ENCODE assay signal across 22 mouse cellular contexts in genomic region chr1:180519520-180519919, GRCm38 (mm10). TPM values are rescaled to one million over a fixed set of nuclear protein-coding genes. Genes with fewer than 3 reads are reported as not detected.
A peak's percentile ranks its signal among the peaks of the same experiment; 100 is the strongest.
DNase-seq lines count a peak whose midpoint lies in the region; ATAC-seq and TF ChIP-seq lines count a peak whose summit lies in the region.
"Had no signal": no experiment of that assay in that cellular context is flagged by ENCODE, and none has a peak within 500 bp of the region (broad histone marks: within the 10 kb centered on the region; RNA-seq: fewer than 3 reads in every experiment).

No protein-coding gene starts in this region.

- in situ Hi-C loops in CH12.LX (cut with MboI; ENCODE audit: low pct_ligation_motif_present, low pct_unique_long_range_greater_than_20kb, low sequenced_read_pairs): no loop called here

- 90% methylated on average over 8 of the region's 8 CpGs for WGBS in embryonic facial prominence, embryonic 14.5 days
- 87% methylated on average over 8 of the region's 8 CpGs for WGBS in embryonic facial prominence, embryonic 10.5 days
- 88% methylated on average over 8 of the region's 8 CpGs for WGBS in stomach, embryonic 15.5 days

- dilution Hi-C loops in CH12.LX (cut with MboI; ENCODE audit: extremely low pct_ligation_motif_present, extremely low pct_unique_long_range_greater_than_20kb, low sequenced_read_pairs): no loop called here

- intact Hi-C loops in heart, postnatal 25 days (cut with DNase I): no loop called here

- TF ChIP-seq POLR2A in CH12.LX (IDR thresholded peaks at IDR 0.05; ENCODE audit: low read depth, low read length): peak; percentile 52

- H3K36me3 ChIP-seq in embryonic facial prominence, embryonic 14.5 days (ENCODE audit: control insufficient read depth, insufficient read depth, low read length): no peaks in the 10 kb centered on the region
- H3K36me3 ChIP-seq in embryonic facial prominence, embryonic 10.5 days (replicated peaks): no peaks in the 10 kb centered on the region
- H3K36me3 ChIP-seq in CH12.LX (replicated peaks in 1 of 2; ENCODE audit: control insufficient read depth in 1 of 2, insufficient read depth in 1 of 2, low read length in 1 of 2): peaks cover 0 to 15% of the 10 kb centered on the region in 2 experiments
- no peaks in the 10 kb centered on the region for H3K36me3 ChIP-seq in stomach, embryonic 15.5 days
- H3K36me3 ChIP-seq: forebrain, embryonic 12.5 days; G1E; heart, embryonic 15.5 days; hindbrain, embryonic 10.5 days had no signal

- no peaks in the 10 kb centered on the region for H3K9me3 ChIP-seq in embryonic facial prominence, embryonic 14.5 days (ENCODE audit: control insufficient read depth, low read length)
- no peaks in the 10 kb centered on the region for H3K9me3 ChIP-seq in embryonic facial prominence, embryonic 10.5 days
- H3K9me3 ChIP-seq in CH12.LX (replicated peaks; ENCODE audit: low read length): no peaks in the 10 kb centered on the region
- no peaks in the 10 kb centered on the region for H3K9me3 ChIP-seq in stomach, embryonic 15.5 days
- H3K9me3 ChIP-seq: forebrain, embryonic 12.5 days; G1E; heart, embryonic 15.5 days; hindbrain, embryonic 10.5 days had no signal

- no peak for TF ChIP-seq RAD21 in CH12.LX (IDR thresholded peaks at IDR 0.05; ENCODE audit: low read depth, low read length)

- TF ChIP-seq EP300 in CH12.LX (IDR thresholded peaks at IDR 0.05; ENCODE audit: low read length): no peak; the same call in 1 of the 2 replicates

- H3K9ac ChIP-seq in embryonic facial prominence, embryonic 14.5 days (ENCODE audit: low read depth, low read length): no peak overlapping the region
- peak overlapping the region; percentile 54 for H3K9ac ChIP-seq in CH12.LX (ENCODE audit: insufficient read depth, low read depth)
- no peak overlapping the region for H3K9ac ChIP-seq in stomach, embryonic 15.5 days
- H3K9ac ChIP-seq: forebrain, embryonic 12.5 days; heart, embryonic 15.5 days; hindbrain, embryonic 14.5 days had no signal

- no peaks in the 10 kb centered on the region for H3K79me2 ChIP-seq in CH12.LX (replicated peaks; ENCODE audit: control insufficient read depth, extremely low read depth, insufficient read depth, poor library complexity, severe bottlenecking)

- H3K27ac ChIP-seq in embryonic facial prominence, embryonic 14.5 days (replicated peaks; ENCODE audit: low read depth, low read length): 0 out of 2 replicates have a peak overlapping the region, but pooled peaks have one; percentile 4
- no peak overlapping the region for H3K27ac ChIP-seq in embryonic facial prominence, embryonic 10.5 days (replicated peaks)
- H3K27ac ChIP-seq in CH12.LX (ENCODE audit: insufficient read depth, low read depth): peak overlapping the region; percentile 65
- peak overlapping the region; percentile 41; the same call in 1 of the 2 replicates for H3K27ac ChIP-seq in stomach, embryonic 15.5 days
- H3K27ac ChIP-seq: forebrain, embryonic 12.5 days; heart, adult 2 months; heart, embryonic 15.5 days; hindbrain, embryonic 10.5 days; hindbrain, embryonic 14.5 days had no signal

- ATAC-seq in embryonic facial prominence, embryonic 14.5 days (ENCODE audit: low read depth): no peak
- peak; percentile 58 for ATAC-seq in granulocyte monocyte progenitor cell, adult 5-6 weeks (replicated peaks; ENCODE audit: poor library complexity, severe bottlenecking)
- no peak for ATAC-seq in stomach, embryonic 15.5 days (ENCODE audit: insufficient read depth, low FRiP score, low read depth)
- ATAC-seq: forebrain, embryonic 16.5 days had no signal

- H3K4me3 ChIP-seq in embryonic facial prominence, embryonic 14.5 days (ENCODE audit: low read depth, low read length): no peak overlapping the region
- H3K4me3 ChIP-seq in embryonic facial prominence, embryonic 10.5 days: no peak overlapping the region
- H3K4me3 ChIP-seq in CH12.LX (replicated peaks in 1 of 3; ENCODE audit: low read depth in 2 of 3, low read length in 2 of 3, poor library complexity in 1 of 3): peak overlapping the region; percentile 35 to 60 (median 47)
- no peak overlapping the region for H3K4me3 ChIP-seq in stomach, embryonic 15.5 days (replicated peaks)
- H3K4me3 ChIP-seq: forebrain, embryonic 12.5 days; heart, adult 2 months; heart, embryonic 15.5 days; hindbrain, embryonic 10.5 days had no signal

- TF ChIP-seq CTCF in CH12.LX (conservative IDR thresholded peaks at IDR 0.05 in 1 of 2, IDR thresholded peaks at IDR 0.05 in 1 of 2; ENCODE audit: low read depth in 2 of 2, low read length in 2 of 2): no peak

- H3K27me3 ChIP-seq in embryonic facial prominence, embryonic 14.5 days (replicated peaks; ENCODE audit: control insufficient read depth, insufficient read depth, low read length): no peaks in the 10 kb centered on the region
- no peaks in the 10 kb centered on the region for H3K27me3 ChIP-seq in embryonic facial prominence, embryonic 10.5 days (replicated peaks; ENCODE audit: low read depth, poor library complexity, severe bottlenecking)
- H3K27me3 ChIP-seq in CH12.LX (replicated peaks): no peaks in the 10 kb centered on the region
- H3K27me3 ChIP-seq in stomach, embryonic 15.5 days (replicated peaks): no peaks in the 10 kb centered on the region
- H3K27me3 ChIP-seq: forebrain, embryonic 12.5 days had no signal

- no peak overlapping the region for H3K4me2 ChIP-seq in embryonic facial prominence, embryonic 14.5 days (ENCODE audit: low read depth, low read length)
- H3K4me2 ChIP-seq in CH12.LX (ENCODE audit: insufficient read depth, low read depth, poor library complexity, severe bottlenecking): peak overlapping the region; percentile 79
- no peak overlapping the region for H3K4me2 ChIP-seq in stomach, embryonic 15.5 days
- H3K4me2 ChIP-seq: forebrain, embryonic 12.5 days; heart, embryonic 11.5 days; heart, embryonic 15.5 days; hindbrain, embryonic 14.5 days had no signal

- DNase-seq in embryonic facial prominence, embryonic 14.5 days (ENCODE audit: low spot score): no peak
- DNase-seq in embryonic facial prominence, embryonic 10.5 days (ENCODE audit: low spot score): no peak
- peak; percentile 72 for DNase-seq in CH12.LX (ENCODE audit: extremely low read depth)
- no peak for DNase-seq in left cerebral cortex, adult 11 months (ENCODE audit: low spot score)
- no peak for DNase-seq in heart, postnatal 25 days (ENCODE audit: low spot score)
- DNase-seq: adrenal gland, postnatal 10 days; cerebellum, adult 11 months; cerebellum, adult 8-10 months; cerebellum, postnatal 36 days; gastrocnemius, postnatal 10 days; heart, adult 2 months; heart, postnatal 14 days had no signal

- H3K4me1 ChIP-seq in embryonic facial prominence, embryonic 14.5 days (ENCODE audit: control insufficient read depth, insufficient read depth, low read length): peaks cover 23% of the 10 kb centered on the region
- H3K4me1 ChIP-seq in embryonic facial prominence, embryonic 10.5 days: peaks cover 4% of the 10 kb centered on the region; the same call in 1 of the 2 replicates
- H3K4me1 ChIP-seq in CH12.LX (ENCODE audit: control insufficient read depth in 1 of 2, insufficient read depth in 2 of 2): peaks cover 33 to 57% of the 10 kb centered on the region in 2 experiments
- peaks cover 11% of the 10 kb centered on the region for H3K4me1 ChIP-seq in stomach, embryonic 15.5 days
- H3K4me1 ChIP-seq: forebrain, embryonic 12.5 days had no signal

TF ChIP-seq in CH12.LX, 34 proteins besides CTCF, POLR2A, EP300 and RAD21:
- TF ChIP-seq SMC3 (IDR thresholded peaks at IDR 0.05; ENCODE audit: low read depth, low read length) (no peak), TCF12 (IDR thresholded peaks at IDR 0.05; ENCODE audit: low read depth, low read length) (0 out of 2 replicates have a peak, but pooled peaks have one; percentile 29), USF1 (IDR thresholded peaks at IDR 0.05; ENCODE audit: low read depth, low read length) (no peak), NELFE (IDR thresholded peaks at IDR 0.05; ENCODE audit: low read depth, low read length) (no peak; the same call in 1 of the 2 replicates), MXI1 (IDR thresholded peaks at IDR 0.05; ENCODE audit: low read depth, low read length) (no peak), MAZ (IDR thresholded peaks at IDR 0.05; ENCODE audit: low read depth, low read length) (no peak), JUND (conservative IDR thresholded peaks at IDR 0.05; ENCODE audit: low read depth, low read length) (no peak), IRF4 (IDR thresholded peaks at IDR 0.05; ENCODE audit: low read depth, low read length) (no peak), TBP (conservative IDR thresholded peaks at IDR 0.05; ENCODE audit: low read depth, low read length) (peak; percentile 78), ELF1 (IDR thresholded peaks at IDR 0.05; ENCODE audit: low read depth, low read length) (no peak), GABPA (IDR thresholded peaks at IDR 0.05; ENCODE audit: insufficient replicate concordance, low read depth, low read length) (no peak), UBTF (IDR thresholded peaks at IDR 0.05; ENCODE audit: low read depth, low read length) (no peak), POLR2AphosphoS2 (IDR thresholded peaks at IDR 0.05; ENCODE audit: low read depth, low read length) (no peak)

RNA-seq across cellular contexts. Expression of gene Stum, which starts 36.2 kb away (rescaled TPM):
- 4.0 and 5.3 TPM in 2 replicates for polyA plus RNA-seq in embryonic facial prominence, embryonic 14.5 days (2014; fragmentation: Nextera tagmentation; extraction: Ambion mirVana)
- 1.1 and 3.5 TPM in 2 replicates for polyA plus RNA-seq in embryonic facial prominence, embryonic 10.5 days (2016; fragmentation: Nextera tagmentation; extraction: Ambion mirVana)
- total RNA-seq in CH12.LX (2012; rRNA removed) (0.34 and 0.42 TPM in 2 replicates), CH12.LX (2014; rRNA removed) (0.51 and 0.80 TPM in 2 replicates)
- 0.61 and 0.67 TPM in 2 replicates for polyA plus RNA-seq in CH12.LX (2012; ENCODE audit: insufficient read length, low read depth)
- not detected in 2 replicates for total RNA-seq in granulocyte monocyte progenitor cell, adult 5-6 weeks (2014; fragmentation: Nextera tagmentation)
- not detected in 2 replicates for total RNA-seq in granulocyte monocyte progenitor cell, adult 5-6 weeks (2017)
- polyA plus RNA-seq in stomach, embryonic 15.5 days (2015; fragmentation: Nextera tagmentation; extraction: Ambion mirVana): 1.6 and 2.0 TPM in 2 replicates
- 1 to 10 TPM; 1.1 to 1.2 TPM for total RNA-seq in heart, postnatal 25 days (2021)
- polyA plus RNA-seq: C2C12, G1E had no signal

RNA-seq across cellular contexts. Expression of gene Parp1, which starts 49.2 kb away (rescaled TPM):
- polyA plus RNA-seq in embryonic facial prominence, embryonic 14.5 days (2014; fragmentation: Nextera tagmentation; extraction: Ambion mirVana): 90.5 and 103 TPM in 2 replicates
- 285 and 291 TPM in 2 replicates for polyA plus RNA-seq in embryonic facial prominence, embryonic 10.5 days (2016; fragmentation: Nextera tagmentation; extraction: Ambion mirVana)
- total RNA-seq in CH12.LX (2012; rRNA removed) (313 and 333 TPM in 2 replicates), CH12.LX (2014; rRNA removed) (304 and 310 TPM in 2 replicates)
- 310 and 344 TPM in 2 replicates for polyA plus RNA-seq in CH12.LX (2012; ENCODE audit: insufficient read length, low read depth)
- total RNA-seq in granulocyte monocyte progenitor cell, adult 5-6 weeks (2014; fragmentation: Nextera tagmentation): 120 and 129 TPM in 2 replicates
- 173 and 204 TPM in 2 replicates for total RNA-seq in granulocyte monocyte progenitor cell, adult 5-6 weeks (2017)
- polyA plus RNA-seq in stomach, embryonic 15.5 days (2015; fragmentation: Nextera tagmentation; extraction: Ambion mirVana): 113 and 125 TPM in 2 replicates
- 10 to 100 TPM; 58.3 to 62.5 TPM for total RNA-seq in heart, postnatal 25 days (2021)

Comparison
In these comparisons a context has a peak if more than half of its experiments do, and no peak if none do; other contexts are left out.
1. H3K4me3 ChIP-seq: peak in CH12.LX (3 of 3); none in embryonic facial prominence, embryonic 14.5 days (single experiment), embryonic facial prominence, embryonic 10.5 days (single experiment) and stomach, embryonic 15.5 days (single experiment).